Mouse (Mus musculus): ENCODE data around the gene Man1a2.

- TF ChIP-seq CTCF (IDR thresholded peaks at IDR 0.05; ENCODE audit: borderline replicate concordance, insufficient read depth, low read depth, low read length) (no peak), POLR2A (IDR thresholded peaks at IDR 0.05; ENCODE audit: borderline replicate concordance, insufficient read depth, low read length) (no peak)
These were observed 123.6 kb downstream of the Man1a2 start for GRCm38 (mm10) chr3:100561561-100562175.

Data from cerebellum, adult 2 months (tissue).